Mouse (Mus musculus): Measurements from ENCODE around the gene Ints12. TPM values are rescaled to one million over a fixed set of nuclear protein-coding genes. Genes with fewer than 3 reads are reported as not detected.
A peak's percentile ranks its signal among the peaks of the same experiment; 100 is the strongest.

Ints12 gene
- polyA plus RNA-seq, 1 experiment from 2014 or later = 23.5 TPM

GRCm38 (mm10) chr3:133098909-133099308, 7.3 kb downstream of the Ints12 start:
- H3K36me3 ChIP-seq = peaks cover 36% of the 10 kb centered on the region
- ATAC-seq (ENCODE audit: low FRiP score) = no peak
- WGBS = 87% methylated on average over 2 of the region's 2 CpGs

DNA sequence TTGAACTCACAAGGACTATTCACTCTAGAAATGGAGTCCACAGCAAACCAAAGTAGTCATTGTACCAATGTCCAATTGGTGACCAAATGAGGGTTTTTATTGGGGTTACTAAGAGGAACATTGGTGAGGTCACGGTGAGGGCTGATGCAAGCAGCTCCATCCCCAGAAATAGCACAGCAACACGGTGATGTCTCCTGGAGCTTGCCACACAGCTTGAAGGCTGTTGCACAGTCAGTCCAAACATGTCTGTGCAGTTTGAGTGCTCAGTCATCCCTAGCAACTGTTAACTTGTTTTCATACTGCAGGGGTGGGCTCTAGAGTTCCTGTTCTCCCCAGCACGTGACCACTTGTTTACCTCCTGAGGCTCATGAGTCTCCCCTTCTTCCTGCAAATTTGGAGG, 12.1 kb downstream of the Ints12 start:
- H3K4me2 ChIP-seq (replicated peaks) = no peak overlapping the region
- H3K36me3 ChIP-seq = peaks cover 60% of the 10 kb centered on the region
- ATAC-seq (ENCODE audit: low FRiP score) = no peak
- no peaks in the 10 kb centered on the region for H3K9me3 ChIP-seq (replicated peaks)
- H3K4me3 ChIP-seq = no peak overlapping the region
- no peaks in the 10 kb centered on the region for H3K27me3 ChIP-seq
- H3K27ac ChIP-seq = no peak overlapping the region
- 88% methylated on average over 3 of the region's 3 CpGs for WGBS
- no peaks in the 10 kb centered on the region for H3K4me1 ChIP-seq
- H3K9ac ChIP-seq = no peak overlapping the region

More at GRCm38 (mm10) chr3:133098909-133099308, 7.3 kb downstream of the Ints12 start:
- peaks cover 4% of the 10 kb centered on the region; the same call in 1 of the 2 replicates for H3K4me1 ChIP-seq
- no peaks in the 10 kb centered on the region for H3K27me3 ChIP-seq
- no peak overlapping the region for H3K27ac ChIP-seq
- no peaks in the 10 kb centered on the region for H3K9me3 ChIP-seq (replicated peaks)
- no peak overlapping the region for H3K4me3 ChIP-seq
- H3K9ac ChIP-seq = no peak overlapping the region
- H3K4me2 ChIP-seq (replicated peaks) = no peak overlapping the region

GRCm38 (mm10) chr3:133104436-133104835, 12.8 kb downstream of the Ints12 start:
- H3K4me1 ChIP-seq = no peaks in the 10 kb centered on the region
- no peak overlapping the region for H3K4me2 ChIP-seq (replicated peaks)
- no peak overlapping the region for H3K9ac ChIP-seq
- no peak overlapping the region for H3K27ac ChIP-seq
- peaks cover 60% of the 10 kb centered on the region for H3K36me3 ChIP-seq
- no peak overlapping the region for H3K4me3 ChIP-seq
- 94% methylated on average over 3 of the region's 3 CpGs for WGBS
- H3K9me3 ChIP-seq (replicated peaks) = no peaks in the 10 kb centered on the region
- ATAC-seq (ENCODE audit: low FRiP score) = no peak
- no peaks in the 10 kb centered on the region for H3K27me3 ChIP-seq

DNA sequence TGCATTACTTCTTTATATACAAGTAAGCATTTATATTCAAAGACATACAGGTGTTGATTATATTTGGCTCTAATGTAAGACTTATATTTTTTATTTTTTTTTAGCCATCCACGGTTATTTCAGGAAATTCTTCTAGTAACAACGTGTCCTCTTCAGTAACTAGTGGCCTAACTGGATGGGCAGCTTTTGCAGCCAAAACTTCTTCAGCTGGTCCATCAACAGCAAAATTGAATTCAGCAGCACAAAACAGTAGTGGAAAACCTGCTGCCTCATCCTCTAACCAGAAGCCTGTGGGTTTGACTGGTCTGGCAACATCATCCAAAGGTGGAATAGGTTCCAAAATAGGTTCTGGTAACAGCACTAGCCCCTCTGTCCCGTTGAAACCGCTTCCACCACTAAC, 17.1 kb downstream of the Ints12 start:
- no peak for ATAC-seq (ENCODE audit: low FRiP score)
- H3K27ac ChIP-seq = no peak overlapping the region
- peaks cover 47% of the 10 kb centered on the region for H3K36me3 ChIP-seq
- H3K9ac ChIP-seq = no peak overlapping the region
- no peak overlapping the region for H3K4me2 ChIP-seq (replicated peaks)
- H3K27me3 ChIP-seq = no peaks in the 10 kb centered on the region
- no peaks in the 10 kb centered on the region for H3K4me1 ChIP-seq
- no peaks in the 10 kb centered on the region for H3K9me3 ChIP-seq (replicated peaks)
- H3K4me3 ChIP-seq = no peak overlapping the region
- WGBS = 100% methylated on average over 4 of the region's 4 CpGs

- H3K4me3 ChIP-seq = no peak overlapping the region
Measured at GRCm38 (mm10) chr3:133109844-133110243, 18.2 kb downstream of the Ints12 start.

GRCm38 (mm10) chr3:133111741-133112140, 20.1 kb downstream of the Ints12 start:
- Histone ChIP-seq H3K9ac (no peak overlapping the region), H3K27me3 (no peaks in the 10 kb centered on the region), H3K9me3 (replicated peaks) (no peaks in the 10 kb centered on the region), H3K4me3 (no peak overlapping the region), H3K4me2 (replicated peaks) (no peak overlapping the region), H3K4me1 (no peaks in the 10 kb centered on the region), H3K27ac (no peak overlapping the region), H3K36me3 (peaks cover 24% of the 10 kb centered on the region)
- no peak for ATAC-seq (ENCODE audit: low FRiP score)
- 39% methylated on average over 2 of the region's 2 CpGs for WGBS

More at GRCm38 (mm10) chr3:133109844-133110243, 18.2 kb downstream of the Ints12 start:
- Histone ChIP-seq H3K27me3 (no peaks in the 10 kb centered on the region), H3K4me2 (replicated peaks) (no peak overlapping the region), H3K9ac (no peak overlapping the region), H3K4me1 (no peaks in the 10 kb centered on the region), H3K9me3 (replicated peaks) (no peaks in the 10 kb centered on the region), H3K27ac (no peak overlapping the region), H3K36me3 (peaks cover 38% of the 10 kb centered on the region)
- WGBS = 93% methylated on average over 4 of the region's 4 CpGs
- no peak for ATAC-seq (ENCODE audit: low FRiP score)

DNA sequence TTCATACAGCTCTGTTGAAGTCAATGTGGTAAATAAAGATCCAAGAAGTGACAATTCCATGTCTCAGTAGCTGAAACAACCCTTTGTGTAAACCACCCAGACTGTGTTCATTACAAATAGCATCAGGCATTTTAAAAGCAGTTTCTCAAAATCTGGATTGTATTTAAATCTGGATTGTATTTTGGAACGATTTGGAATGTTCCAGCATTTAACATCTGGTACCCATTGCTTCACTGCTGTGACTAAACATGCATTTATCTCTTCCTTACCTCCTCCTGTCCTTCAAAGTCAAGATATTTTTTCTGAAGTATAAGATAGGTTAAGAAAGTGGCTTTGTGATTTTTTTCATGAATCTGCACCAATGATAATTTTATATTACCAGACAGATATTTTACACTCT, 21.6 kb downstream of the Ints12 start:
- 41% methylated on average over 1 of the region's 1 CpGs for WGBS

GRCm38 (mm10) chr3:133131372-133131771, 39.7 kb downstream of the Ints12 start:
- Histone ChIP-seq H3K4me1 (no peaks in the 10 kb centered on the region), H3K27ac (no peak overlapping the region), H3K27me3 (no peaks in the 10 kb centered on the region), H3K4me3 (no peak overlapping the region), H3K9ac (no peak overlapping the region), H3K36me3 (no peaks in the 10 kb centered on the region), H3K9me3 (replicated peaks) (no peaks in the 10 kb centered on the region), H3K4me2 (replicated peaks) (no peak overlapping the region)
- ATAC-seq (ENCODE audit: low FRiP score) = no peak
- 94% methylated on average over 5 of the region's 5 CpGs for WGBS

More for the DNA sequence above, 21.6 kb downstream of the Ints12 start:
- Histone ChIP-seq H3K4me1 (no peaks in the 10 kb centered on the region), H3K9ac (no peak overlapping the region), H3K36me3 (peaks cover 11% of the 10 kb centered on the region), H3K4me3 (no peak overlapping the region), H3K27me3 (no peaks in the 10 kb centered on the region), H3K27ac (no peak overlapping the region), H3K9me3 (replicated peaks) (no peaks in the 10 kb centered on the region), H3K4me2 (replicated peaks) (no peak overlapping the region)
- no peak for ATAC-seq (ENCODE audit: low FRiP score)

GRCm38 (mm10) chr3:133132611-133133010, 41.0 kb downstream of the Ints12 start:
- H3K27me3 ChIP-seq = no peaks in the 10 kb centered on the region
- H3K9ac ChIP-seq = no peak overlapping the region
- no peaks in the 10 kb centered on the region for H3K4me1 ChIP-seq
- ATAC-seq (ENCODE audit: low FRiP score) = no peak
- H3K36me3 ChIP-seq = no peaks in the 10 kb centered on the region
- H3K4me3 ChIP-seq = no peak overlapping the region
- 69% methylated on average over 8 of the region's 8 CpGs for WGBS
- H3K27ac ChIP-seq = no peak overlapping the region
- no peak overlapping the region for H3K4me2 ChIP-seq (replicated peaks)
- H3K9me3 ChIP-seq (replicated peaks) = no peaks in the 10 kb centered on the region

- no peaks in the 10 kb centered on the region for H3K27me3 ChIP-seq
- WGBS = 85% methylated on average over 6 of the region's 6 CpGs
- no peaks in the 10 kb centered on the region for H3K9me3 ChIP-seq (replicated peaks)
- no peak for ATAC-seq (ENCODE audit: low FRiP score)
- H3K4me3 ChIP-seq = no peak overlapping the region
- H3K9ac ChIP-seq = no peak overlapping the region
- H3K36me3 ChIP-seq = no peaks in the 10 kb centered on the region
- H3K4me2 ChIP-seq (replicated peaks) = no peak overlapping the region
- H3K27ac ChIP-seq = no peak overlapping the region
- no peaks in the 10 kb centered on the region for H3K4me1 ChIP-seq
Measured at GRCm38 (mm10) chr3:133141877-133142276, 50.2 kb downstream of the Ints12 start.

DNA sequence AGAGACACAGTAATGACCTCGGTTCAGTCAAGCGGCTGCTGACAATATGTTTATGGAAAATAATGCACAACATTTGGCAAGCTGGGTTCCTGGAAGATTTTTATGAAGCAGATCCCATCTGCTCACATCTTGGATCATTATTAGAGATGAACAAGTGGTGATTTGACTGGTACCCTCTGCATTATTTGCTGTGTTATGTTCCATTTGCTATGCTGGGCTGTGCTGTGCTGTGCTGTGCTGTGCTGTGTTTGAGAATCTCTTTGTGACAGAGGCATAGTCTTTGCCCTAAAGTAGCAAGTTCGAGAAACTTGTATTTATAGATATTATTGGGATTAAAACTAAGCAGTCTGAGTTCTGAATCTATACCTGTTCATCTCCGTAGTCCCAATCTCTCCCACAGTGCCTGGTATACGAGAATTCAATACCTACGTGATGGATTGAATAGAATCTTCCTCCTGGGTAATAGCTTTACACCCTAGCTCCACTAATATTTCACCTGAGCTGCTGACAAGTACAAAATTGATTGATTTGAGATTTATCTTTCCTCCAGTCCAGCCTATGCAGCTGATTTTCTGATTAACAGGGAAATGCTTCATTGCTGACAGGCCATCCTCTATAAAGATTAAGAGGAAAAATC, 53.0 kb downstream of the Ints12 start:
- 77% methylated on average over 6 of the region's 6 CpGs for WGBS
- ATAC-seq (ENCODE audit: low FRiP score) = no peak

DNA sequence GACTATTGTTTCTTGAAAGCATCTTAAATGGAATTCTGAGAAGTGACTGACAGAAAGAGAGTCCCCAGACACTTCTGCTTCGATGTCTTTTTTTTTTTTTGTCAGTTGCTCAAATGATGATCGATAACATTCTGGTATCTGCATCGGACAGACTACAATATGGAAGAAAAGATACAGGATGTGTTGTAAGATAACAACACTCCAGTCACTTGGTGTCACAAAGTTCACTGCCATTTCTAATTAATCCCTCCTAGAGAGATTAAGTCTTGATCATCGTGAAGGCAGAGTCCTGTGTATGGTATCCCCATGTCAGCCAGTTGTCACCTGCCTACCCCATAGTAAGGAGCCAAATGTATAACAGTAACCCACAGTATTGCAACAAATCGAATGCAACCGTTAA, 60.0 kb downstream of the Ints12 start:
- Histone ChIP-seq H3K4me1 (no peaks in the 10 kb centered on the region), H3K9me3 (replicated peaks) (no peaks in the 10 kb centered on the region), H3K9ac (no peak overlapping the region), H3K36me3 (no peaks in the 10 kb centered on the region), H3K27me3 (no peaks in the 10 kb centered on the region), H3K4me2 (replicated peaks) (no peak overlapping the region), H3K4me3 (no peak overlapping the region), H3K27ac (no peak overlapping the region)
- ATAC-seq (ENCODE audit: low FRiP score) = peak; percentile 48; the same call in 1 of the 2 replicates
- WGBS = 76% methylated on average over 6 of the region's 6 CpGs

More for the DNA sequence above, 53.0 kb downstream of the Ints12 start:
- no peaks in the 10 kb centered on the region for H3K27me3 ChIP-seq
- H3K36me3 ChIP-seq = no peaks in the 10 kb centered on the region
- H3K9me3 ChIP-seq (replicated peaks) = no peaks in the 10 kb centered on the region
- no peak overlapping the region for H3K4me3 ChIP-seq
- no peak overlapping the region for H3K9ac ChIP-seq
- no peaks in the 10 kb centered on the region for H3K4me1 ChIP-seq
- no peak overlapping the region for H3K4me2 ChIP-seq (replicated peaks)
- H3K27ac ChIP-seq = no peak overlapping the region

DNA sequence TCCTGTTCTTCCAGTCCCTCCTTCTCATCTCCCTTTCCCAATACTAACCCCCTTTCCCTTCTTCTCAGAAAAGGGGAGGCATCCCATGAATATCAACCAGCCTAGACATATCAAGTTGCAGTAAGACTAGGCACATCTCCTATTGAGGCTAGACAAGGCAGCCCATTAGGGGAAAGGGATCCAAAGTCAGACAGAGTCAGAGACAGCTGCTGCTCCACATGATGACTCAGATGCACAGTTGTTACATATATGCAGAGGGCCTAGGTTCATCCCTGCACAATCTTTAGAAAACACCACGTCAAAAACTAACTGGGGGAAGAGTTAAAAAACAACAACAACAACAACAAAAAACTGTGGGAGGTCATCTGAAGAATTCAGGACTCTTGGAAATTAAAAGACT, 61.2 kb downstream of the Ints12 start:
- Histone ChIP-seq H3K36me3 (no peaks in the 10 kb centered on the region), H3K4me3 (no peak overlapping the region), H3K4me2 (replicated peaks) (no peak overlapping the region), H3K27ac (no peak overlapping the region), H3K9me3 (replicated peaks) (no peaks in the 10 kb centered on the region), H3K4me1 (no peaks in the 10 kb centered on the region), H3K9ac (no peak overlapping the region), H3K27me3 (no peaks in the 10 kb centered on the region)
- WGBS = 63% methylated on average over 1 of the region's 1 CpGs
- ATAC-seq (ENCODE audit: low FRiP score) = no peak

Measured in hindbrain, embryonic 12.5 days (tissue).